Mouse (Mus musculus) adipocyte (in vitro differentiated cells): Measurements from ENCODE around the gene Sobp.

Experiments
- DNase-seq: peaks from one replicate; pipeline ENCODE4 v3.0.0-alpha.2; 2016; ENCODE audit warnings: low spot score

Sobp gene

DNA sequence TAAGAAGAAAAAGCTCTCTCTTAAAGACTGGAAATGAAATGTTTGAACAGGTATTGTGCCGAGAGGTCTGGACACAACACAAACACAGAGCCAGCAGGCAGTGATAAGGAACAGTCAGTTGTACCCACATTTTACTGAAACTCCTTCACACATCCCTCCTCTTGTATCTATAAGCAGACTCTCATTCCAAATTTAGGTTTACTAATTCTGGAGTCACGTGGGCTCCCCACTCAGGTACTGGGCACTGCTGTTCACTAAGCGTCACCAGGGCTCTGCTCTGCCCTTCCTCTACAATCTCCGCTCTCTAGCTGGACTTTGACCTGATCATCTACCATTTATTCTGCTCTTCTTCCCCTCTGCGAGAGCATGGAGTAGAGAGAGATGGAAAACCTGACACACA lies 15.4 kb downstream of the Sobp start:
- DNase-seq, result no peak

DNA sequence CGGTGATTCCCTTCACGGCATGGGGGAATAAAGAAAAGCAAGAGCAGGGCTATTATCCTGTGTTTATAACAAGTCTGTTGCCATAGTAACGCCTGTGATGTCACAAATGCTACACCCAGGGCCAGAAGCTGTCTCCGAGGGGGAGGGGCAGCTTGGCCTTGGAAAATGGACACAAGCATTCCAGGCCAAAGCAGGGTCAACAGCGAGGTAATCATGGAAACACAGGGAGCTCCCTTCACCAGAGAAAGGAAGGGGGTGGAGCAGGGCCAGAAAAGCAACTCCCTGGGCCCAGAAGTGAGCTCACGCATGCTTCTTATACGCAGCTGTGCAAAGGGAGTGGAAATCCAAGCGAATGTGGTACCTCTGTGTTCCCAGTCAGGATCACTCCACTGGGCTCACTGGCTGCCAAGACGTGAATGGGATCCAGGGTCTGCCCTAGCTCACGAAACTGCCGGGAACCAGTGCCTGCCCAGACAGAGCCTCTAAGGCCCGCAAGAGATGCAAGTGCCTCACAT lies 19.2 kb downstream of the Sobp start:
- DNase-seq, result peak; percentile 5

- no peak for DNase-seq
Measured at GRCm38 (mm10) chr10:43152643-43153042, 21.7 kb downstream of the Sobp start.

DNA sequence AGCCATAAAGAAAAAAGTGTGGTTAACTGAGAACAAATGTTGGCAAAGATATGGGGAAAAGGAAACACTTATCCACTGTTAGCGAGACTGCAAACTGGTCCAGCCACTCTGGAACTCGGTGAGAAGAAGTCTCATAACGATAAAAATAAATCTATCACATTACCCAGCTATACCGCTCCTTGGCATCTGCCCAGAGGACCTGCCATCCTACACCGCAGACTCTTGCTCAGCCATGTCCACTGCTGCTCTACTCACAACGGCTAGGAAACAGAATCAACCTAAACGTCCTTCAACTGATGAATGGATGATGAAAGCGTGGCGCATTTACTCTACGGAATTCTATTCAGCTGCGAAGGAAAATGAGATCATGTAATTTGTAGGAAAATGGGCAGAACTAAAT lies 25.9 kb downstream of the Sobp start:
- DNase-seq, result no peak

DNA sequence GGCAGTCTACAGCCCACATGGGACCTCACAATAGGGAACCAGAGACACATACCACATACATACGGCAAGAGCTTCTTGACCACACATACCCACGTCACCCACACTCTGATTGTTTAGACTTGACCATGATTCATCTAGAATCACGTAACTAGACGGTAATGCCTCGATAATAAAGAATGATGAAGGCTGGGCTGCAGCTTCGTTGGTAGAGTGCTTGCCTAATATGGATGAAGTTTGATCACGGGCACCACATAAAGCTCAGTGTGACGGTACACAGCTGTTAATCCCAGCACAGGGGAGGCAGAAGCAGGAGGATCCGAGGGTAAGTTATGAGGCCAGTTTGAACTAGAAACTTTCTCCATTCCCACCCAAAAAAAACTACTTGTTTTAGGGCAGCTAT lies 31.2 kb downstream of the Sobp start:
- no peak for DNase-seq

DNA sequence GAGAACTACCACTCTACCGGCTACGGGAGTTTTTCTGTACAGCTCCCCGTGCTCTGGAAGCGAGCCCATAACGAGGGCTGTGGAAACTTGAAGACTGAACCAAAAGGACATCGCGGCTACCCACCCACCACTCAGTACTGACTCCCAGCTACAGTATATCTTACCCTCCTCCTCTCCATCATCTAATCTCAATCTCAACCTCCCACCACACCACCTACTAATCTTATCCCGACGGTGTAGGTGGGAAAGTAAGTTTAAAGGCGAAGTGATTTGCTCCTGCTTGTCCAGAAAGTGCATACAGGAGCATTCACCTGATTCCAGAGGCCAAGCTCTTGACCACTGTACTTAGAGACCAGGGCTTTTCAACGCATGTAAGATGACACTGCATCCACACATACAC lies 40.3 kb downstream of the Sobp start:
- DNase-seq, result no peak

GRCm38 (mm10) chr10:43128750-43129149 lies 45.6 kb downstream of the Sobp start:
- DNase-seq, result no peak

GRCm38 (mm10) chr10:43124561-43124960 lies 49.8 kb downstream of the Sobp start:
- DNase-seq, result no peak

GRCm38 (mm10) chr10:43124156-43124555 lies 50.2 kb downstream of the Sobp start:
- DNase-seq, result no peak

GRCm38 (mm10) chr10:43123422-43123821 lies 50.9 kb downstream of the Sobp start:
- DNase-seq, result no peak

GRCm38 (mm10) chr10:43120688-43121450 lies 53.5 kb downstream of the Sobp start:
- DNase-seq, result no peak

DNA sequence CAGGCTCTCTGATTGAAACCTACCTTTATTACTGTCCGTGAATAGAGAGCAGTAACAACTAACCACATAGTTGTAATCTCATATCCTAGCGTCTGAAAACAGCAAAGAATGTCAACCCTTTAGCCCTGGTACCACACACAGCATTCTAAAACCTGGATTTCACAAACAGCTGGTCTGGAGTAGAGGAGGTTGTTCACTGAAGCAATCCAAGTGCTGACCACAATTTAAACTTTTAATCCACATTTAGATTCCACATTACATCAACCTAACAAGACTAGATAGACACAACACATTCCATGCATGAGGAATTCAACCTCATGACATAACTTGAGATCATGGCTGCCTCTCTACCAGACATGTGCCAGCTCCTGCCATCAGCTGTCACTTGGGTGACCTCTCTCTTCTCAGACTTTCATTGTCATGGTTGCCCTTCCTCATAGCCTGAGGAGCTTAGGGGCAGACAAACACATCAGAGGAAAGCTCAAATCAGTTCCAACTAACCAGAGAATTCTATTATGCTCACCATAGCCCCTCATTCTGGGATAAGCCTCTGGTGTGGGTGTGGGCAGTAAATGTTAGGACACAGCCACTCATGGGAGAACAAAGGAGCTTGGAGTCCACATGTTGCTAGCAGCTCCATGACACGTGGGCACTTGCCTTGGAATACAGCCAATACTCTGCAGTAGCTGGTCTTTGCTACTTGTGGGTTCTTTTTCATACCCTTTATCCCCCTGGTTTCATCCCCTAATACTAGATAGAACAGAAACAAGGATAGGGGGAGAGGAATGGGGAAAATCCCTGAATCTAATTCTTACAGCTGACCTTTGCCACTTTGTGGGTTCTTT lies 58.0 kb downstream of the Sobp start:
- DNase-seq, result no peak

- DNase-seq, result no peak
Measured at GRCm38 (mm10) chr10:43112296-43112695, 62.0 kb downstream of the Sobp start.

- DNase-seq, result no peak
Measured at GRCm38 (mm10) chr10:43106616-43107015, 67.7 kb downstream of the Sobp start.

- DNase-seq, result no peak
Measured at GRCm38 (mm10) chr10:43106196-43106595, 68.1 kb downstream of the Sobp start.

- no peak for DNase-seq
Measured at GRCm38 (mm10) chr10:43100513-43100912, 73.8 kb downstream of the Sobp start.

DNA sequence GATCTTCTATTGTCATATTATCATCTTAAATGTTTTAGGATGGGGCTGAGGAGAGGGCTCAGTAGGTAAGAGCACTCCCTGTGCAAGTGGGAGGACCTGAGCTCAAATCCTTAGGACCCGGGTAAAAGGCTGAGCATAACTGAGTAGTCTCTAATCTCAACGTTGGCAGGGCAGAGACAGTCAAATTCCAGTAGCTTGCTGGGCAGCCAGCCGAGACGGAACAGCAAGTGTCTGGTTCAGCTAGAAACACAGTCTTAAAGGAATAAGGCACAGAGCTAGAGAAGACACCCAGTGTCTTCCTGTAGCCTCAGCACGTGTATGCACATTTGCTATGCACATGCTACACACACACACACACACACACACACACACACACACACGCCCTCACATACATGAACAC lies 75.1 kb downstream of the Sobp start:
- DNase-seq, result no peak

- no peak for DNase-seq
Measured at GRCm38 (mm10) chr10:43097755-43098154, 76.6 kb downstream of the Sobp start.

DNA sequence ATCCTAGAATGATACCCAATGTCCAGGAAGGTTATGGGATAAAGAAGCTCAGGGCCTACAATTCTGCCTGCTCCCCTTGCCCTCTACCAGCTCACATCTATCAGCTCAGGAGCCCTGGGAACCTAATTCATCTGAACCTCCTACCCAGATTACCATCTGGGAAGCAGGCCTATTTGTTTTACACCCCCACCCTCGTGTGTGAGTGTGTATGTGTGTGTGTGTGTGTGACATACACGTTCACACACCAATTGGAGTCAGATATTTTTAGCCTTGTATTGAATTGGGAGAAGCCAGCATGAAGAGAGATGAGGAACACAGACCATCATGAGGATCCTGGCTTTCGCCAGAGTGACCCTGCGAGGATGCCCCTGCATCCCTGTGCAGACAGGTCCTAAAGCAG lies 77.7 kb downstream of the Sobp start:
- DNase-seq, result no peak

DNA sequence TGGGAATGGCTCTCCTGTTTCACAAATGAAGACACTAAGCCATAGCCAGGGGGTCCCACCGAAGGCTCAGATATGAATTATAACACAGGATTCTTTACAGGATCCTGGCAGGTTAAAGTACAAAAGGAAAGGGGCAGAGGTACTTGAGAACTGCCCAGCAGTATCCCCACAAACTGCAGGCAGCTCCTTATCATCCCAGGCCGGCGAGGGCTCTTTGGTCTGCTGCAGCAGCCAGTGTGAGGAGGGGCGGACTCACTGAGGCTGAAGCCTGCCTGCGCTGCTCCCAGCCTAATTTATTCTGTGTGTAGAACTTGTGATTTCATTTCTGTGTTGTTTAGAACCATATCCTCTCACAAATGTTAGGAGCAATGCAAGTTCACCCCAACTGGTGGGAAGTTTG lies 79.8 kb downstream of the Sobp start:
- no peak for DNase-seq

- DNase-seq, result no peak
Measured at GRCm38 (mm10) chr10:43093440-43093839, 80.9 kb downstream of the Sobp start.

GRCm38 (mm10) chr10:43090040-43090439 lies 84.3 kb downstream of the Sobp start:
- no peak for DNase-seq

- no peak for DNase-seq
Measured at GRCm38 (mm10) chr10:43087421-43087820, 86.9 kb downstream of the Sobp start.
